Mouse (Mus musculus) frontal cortex, postnatal 10 days (tissue): ENCODE results near the gene Actb.

Experiments
- DNase-seq, 2 experiments: peaks; one replicate each; pipeline ENCODE4 v3.0.0; 2022; ENCODE audit warnings: low spot score in 2 of 2, mixed read lengths in 1 of 2

Gene Actb

GRCm38 (mm10) chr5:142922251-142922650, 15.7 kb upstream of the Actb start:
- no peak for DNase-seq

DNA sequence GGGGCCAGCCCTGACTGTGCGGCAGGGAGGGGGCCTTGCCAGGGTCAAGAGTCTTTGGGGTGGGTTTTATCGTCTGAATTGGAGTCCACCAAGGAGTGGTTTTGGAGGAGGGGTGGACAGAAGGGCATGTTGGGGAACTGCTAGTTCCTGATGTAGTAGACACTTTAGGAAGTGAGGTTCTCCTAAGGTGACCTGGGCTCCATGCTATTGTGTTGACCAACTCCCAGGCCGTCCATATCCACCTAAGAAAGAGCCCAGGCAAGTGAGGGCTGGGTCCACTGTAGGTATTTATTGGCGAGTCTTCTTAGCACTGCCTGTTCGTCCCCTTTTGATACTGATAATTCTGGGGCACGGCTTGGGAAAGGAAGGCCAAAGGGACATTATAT, 14.5 kb upstream of the Actb start:
- no peak for DNase-seq

GRCm38 (mm10) chr5:142920311-142921073, 13.9 kb upstream of the Actb start:
- no peak for DNase-seq

- no peak for DNase-seq
Measured at GRCm38 (mm10) chr5:142917402-142917801, 10.8 kb upstream of the Actb start.

DNA sequence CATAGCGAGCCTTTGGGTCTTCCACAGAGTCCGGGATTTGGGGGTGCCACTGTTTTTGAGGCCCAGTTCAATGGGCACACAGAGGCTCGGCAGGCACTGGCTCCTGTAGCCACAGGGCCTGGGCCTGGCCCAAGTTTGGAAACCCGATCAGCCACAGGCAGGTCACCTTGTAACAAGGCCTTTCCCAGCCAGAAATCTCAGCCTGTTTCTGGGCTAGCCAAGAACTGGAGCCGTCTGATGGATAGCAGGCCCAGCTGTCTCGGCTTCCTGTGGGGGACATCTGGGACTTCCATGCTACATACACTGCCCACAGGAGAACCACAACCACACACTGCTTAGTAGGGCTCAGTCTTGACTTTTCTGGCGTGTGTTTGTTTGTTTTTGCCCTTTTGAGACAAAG, 10.0 kb upstream of the Actb start:
- no peak for DNase-seq

DNA sequence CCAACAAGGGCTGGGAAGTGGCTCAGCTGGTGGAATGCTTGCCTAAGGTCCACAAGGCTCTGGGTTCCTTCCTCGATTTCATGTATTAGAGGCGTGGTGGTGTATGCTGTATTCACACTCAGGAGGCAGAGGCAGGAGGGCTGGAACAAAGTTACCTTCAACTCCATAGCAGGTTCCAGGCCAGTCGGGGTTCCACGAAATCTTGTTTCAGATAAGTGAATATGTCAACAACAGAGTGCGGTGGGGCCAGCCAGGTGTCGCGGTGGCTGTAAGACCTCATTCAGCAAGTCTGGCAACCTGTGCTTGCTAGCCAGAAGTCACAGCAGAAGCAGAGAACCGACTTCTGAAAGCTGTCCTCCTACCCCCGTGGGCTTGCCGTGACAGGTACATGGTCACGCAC, 8.7 kb upstream of the Actb start:
- DNase-seq = no peak

DNA sequence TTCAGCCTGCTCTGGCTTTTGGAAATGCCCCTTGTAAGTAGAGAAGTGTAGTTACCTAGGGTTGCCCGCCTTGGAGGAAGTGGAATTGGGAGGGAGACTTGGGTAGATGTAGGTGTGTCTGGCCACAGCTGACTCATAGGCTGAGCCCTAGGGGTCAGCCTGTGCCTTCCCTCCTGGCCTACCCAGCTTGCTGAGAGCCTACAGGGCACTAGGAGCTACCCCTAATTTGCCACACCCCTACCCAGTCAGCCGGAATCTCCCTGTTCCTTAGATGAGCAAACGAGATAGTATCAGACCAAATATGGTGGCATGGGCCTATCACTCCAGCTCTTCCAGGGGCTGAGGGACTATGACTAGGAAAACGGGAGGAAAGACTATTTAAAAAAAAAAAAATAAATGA, 6.2 kb upstream of the Actb start:
- DNase-seq = no peak

DNA sequence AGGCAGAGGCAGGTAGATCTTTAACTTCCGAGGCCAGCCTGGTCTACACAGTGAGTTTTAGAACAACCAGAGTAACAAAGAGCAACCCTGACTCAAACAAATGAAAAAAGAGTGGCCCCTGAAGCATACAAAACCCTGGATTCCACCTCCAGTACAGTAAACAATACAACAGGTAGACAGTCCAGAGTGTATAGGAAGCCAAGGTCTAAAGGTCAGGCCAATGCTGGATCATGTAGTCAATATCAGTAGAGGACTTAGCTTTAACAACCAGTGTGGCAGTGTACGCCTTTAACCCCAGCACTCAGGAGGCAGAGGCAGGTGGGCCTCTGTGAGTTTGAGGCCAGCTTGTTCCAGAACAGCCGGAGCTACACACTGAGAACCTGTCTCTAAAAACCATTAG, 5.8 kb upstream of the Actb start:
- no peak for DNase-seq

GRCm38 (mm10) chr5:142911629-142912028, 5.1 kb upstream of the Actb start:
- no peak for DNase-seq

GRCm38 (mm10) chr5:142909576-142910278, 3.2 kb upstream of the Actb start:
- DNase-seq = no peak

GRCm38 (mm10) chr5:142908941-142909575, 2.5 kb upstream of the Actb start:
- DNase-seq = no peak

DNA sequence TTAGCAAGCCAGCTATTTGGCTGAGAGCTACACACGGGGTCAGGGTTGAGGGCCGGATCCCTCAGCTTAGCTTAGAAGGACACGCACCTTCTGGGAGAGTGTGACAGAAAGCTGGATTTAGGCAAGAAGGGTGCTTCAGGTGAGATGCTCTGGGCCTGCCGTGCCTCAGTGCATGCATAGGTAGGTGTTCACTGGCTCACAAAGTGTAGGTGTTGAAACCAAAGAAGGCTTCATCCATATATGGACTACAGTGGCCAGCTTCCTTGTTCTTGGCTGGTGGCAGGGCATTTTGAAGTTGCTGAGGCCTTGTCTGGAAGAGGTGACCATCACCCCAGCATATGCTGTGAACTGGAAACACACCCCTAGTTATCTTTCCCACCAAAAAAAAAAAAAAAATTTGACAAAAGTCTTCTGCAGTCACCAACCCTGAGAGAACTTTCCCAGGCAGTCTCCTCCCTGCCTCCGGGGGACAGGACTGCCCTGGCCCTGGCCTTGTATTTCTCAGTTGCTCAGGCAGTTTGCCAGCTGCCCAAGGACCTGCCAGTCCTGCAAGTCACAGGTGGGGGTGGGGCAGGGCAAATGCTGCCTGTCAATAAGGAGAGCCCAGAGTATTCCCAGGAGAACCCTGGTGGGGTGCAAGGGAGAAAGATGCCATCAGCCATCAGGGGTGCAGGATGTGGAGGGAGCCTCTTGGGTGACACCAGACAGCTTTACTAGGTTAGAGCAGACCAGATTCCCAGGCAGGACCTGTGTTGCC, 1.4 kb upstream of the Actb start:
- no peak for DNase-seq

GRCm38 (mm10) chr5:142907048-142907802, 671 bp upstream of the Actb start:
- peak; percentile 63 to 77 for DNase-seq

DNA sequence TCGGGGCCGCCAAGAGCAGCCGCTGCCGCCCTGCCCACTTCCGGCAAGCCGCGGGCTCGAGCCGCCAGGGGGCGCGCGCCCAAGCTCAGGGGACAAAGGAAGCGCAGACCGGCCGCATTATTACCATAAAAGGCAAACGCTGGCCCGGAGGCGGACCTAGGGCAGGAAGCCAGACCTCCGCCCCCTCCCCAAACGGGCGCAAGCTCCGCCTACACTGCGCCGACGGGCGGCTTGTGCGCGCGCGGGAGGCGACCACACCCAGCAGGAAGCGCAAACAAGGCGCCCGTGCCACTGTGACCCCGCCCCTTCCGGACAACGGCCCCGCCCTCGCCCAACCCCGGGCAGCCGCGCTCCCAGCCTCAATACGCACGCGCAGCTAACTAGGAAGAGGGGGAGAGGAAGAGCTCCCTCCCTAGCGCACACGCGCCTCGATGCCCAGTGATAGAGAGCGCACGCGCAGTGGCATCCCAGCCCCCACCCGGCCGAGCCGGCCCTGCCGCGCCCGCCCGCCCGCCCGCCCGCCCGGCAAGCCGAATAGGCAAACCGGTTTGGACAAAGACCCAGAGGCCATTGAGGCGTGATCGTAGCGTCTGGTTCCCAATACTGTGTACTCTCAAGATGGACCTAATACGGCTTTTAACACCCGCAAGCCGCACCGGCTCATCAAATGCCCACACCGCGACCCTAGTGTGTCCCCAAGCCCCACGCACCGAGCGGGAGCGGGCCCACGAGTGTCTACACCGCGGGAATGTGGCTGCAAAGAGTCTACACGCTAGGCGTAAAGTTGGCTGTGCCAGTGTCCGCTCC, 626 bp downstream of the Actb start:
- peak; percentile 98 for DNase-seq

DNA sequence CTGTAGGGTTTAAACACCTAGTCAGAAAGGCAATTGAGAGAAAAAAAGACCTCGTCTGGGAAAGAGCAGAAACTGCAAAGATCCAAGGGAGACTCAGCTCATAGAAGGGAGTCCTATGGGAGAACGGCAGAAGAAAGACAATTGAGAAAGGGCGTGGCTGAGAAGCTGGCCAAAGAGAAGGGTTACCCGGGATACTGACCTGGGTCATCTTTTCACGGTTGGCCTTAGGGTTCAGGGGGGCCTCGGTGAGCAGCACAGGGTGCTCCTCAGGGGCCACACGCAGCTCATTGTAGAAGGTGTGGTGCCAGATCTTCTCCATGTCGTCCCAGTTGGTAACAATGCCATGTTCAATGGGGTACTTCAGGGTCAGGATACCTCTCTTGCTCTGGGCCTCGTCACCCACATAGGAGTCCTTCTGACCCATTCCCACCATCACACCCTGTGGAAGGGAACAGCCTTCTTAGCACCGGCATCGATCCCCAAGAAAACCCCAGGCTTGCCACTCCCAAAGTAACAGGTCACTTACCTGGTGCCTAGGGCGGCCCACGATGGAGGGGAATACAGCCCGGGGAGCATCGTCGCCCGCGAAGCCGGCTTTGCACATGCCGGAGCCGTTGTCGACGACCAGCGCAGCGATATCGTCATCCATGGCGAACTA, 1.4 kb downstream of the Actb start:
- no peak for DNase-seq

- no peak for DNase-seq
Measured at GRCm38 (mm10) chr5:142904208-142905037, 2.1 kb downstream of the Actb start.

- no peak for DNase-seq
Measured at GRCm38 (mm10) chr5:142903470-142904207, 2.9 kb downstream of the Actb start.

DNA sequence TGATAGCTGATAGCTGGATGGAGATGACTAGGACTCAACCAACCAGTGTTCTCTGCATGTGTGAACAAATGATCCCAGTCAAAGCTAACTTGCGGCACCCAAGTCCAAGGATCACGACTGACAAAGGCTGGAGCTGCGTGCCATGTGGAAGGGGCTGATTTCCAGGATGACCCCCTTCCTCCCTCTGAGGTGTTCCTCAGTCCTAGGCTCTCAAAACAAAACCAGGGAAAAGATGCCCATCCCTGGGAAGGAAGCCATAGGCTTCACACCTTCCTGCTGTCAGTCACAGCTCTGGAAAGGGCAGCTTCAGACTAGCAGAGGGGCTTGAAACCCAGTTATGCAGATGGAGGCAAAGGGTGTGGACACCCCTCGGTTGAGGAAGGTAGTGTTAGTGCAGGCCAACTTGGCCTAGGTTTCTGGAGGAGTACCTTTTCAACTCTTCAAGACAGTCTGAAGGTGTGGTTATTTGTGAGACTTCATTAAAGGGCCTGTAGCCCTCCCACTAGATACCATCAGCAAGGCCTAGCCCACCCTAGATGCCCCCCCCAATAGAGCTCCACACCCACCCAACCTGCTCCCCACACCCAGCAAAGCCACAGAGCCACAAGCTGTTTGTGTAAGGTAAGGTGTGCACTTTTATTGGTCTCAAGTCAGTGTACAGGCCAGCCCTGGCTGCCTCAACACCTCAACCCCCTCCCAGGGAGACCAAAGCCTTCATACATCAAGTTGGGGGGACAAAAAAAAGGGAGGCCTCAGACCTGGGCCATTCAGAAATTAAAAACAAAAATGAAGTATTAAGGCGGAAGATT, 3.8 kb downstream of the Actb start:
- no peak for DNase-seq
